Mouse (Mus musculus): ENCODE measurements around the gene Cnp.

Cnp gene

GRCm38 (mm10) chr11:100625754-100626700 lies 51.3 kb downstream of the Cnp start:
- DNase-seq: no peak

DNA sequence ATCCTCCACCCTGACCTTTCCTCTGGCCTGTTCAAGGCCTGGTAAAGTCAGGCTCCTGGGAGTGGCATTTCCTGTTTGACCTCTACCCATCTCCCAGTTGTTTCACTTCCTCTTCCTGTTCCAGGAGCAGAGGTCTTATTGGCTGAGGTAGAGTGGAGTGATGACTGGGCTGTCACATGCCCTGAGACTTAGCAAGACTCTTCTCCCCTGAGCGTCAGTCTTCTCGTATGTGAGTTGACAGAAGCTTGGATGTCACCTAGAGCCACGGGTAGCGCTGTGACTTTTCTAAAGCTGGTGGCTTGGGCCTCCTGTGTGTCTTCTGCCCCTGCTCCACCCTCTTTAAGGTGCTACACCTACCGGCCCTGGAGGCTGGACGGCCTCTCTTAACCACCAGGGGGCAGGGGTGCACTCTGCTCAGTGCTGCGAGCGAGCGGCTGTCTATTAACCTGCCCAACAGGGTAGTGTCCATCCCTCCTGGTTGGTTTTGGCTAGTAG lies 52.0 kb downstream of the Cnp start:
- peak; percentile 67 for DNase-seq

- no peak for DNase-seq
Observed at GRCm38 (mm10) chr11:100628056-100628455, 53.4 kb downstream of the Cnp start.

GRCm38 (mm10) chr11:100628862-100629352 lies 54.2 kb downstream of the Cnp start:
- DNase-seq: peak; percentile 72

DNA sequence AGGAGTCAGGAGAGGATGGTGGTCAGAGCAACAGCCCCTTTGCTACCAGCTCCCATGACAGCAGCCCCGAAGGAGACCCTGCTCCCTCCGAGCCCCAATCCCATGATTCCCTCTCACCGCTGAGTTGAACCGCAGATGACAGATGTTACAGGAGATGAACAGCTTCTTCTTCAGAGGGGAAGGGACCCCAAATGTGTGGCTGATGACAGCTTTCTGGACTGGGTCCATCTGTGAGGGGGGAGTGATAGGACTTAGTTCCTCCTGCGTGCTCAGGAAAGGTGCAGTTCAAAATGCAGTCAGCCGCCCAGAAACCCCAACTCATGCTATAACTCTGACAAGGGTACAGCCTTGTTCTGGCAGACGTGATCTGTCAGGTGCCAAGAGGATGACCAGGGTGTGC lies 59.8 kb downstream of the Cnp start:
- DNase-seq: no peak

- DNase-seq: peak; percentile 77
Observed at GRCm38 (mm10) chr11:100640159-100640906, 65.6 kb downstream of the Cnp start.
